Mouse (Mus musculus): Measurements from ENCODE around the gene Alkbh5.

Gene Alkbh5

GRCm38 (mm10) chr11:60536180-60536858, at the start of gene Alkbh5:
Alkbh5 (plus strand) TSS chr11:60536381.
- peak; percentile 16 for DNase-seq (ENCODE audit: low spot score)

- DNase-seq (ENCODE audit: low spot score) = no peak
These were observed 43.5 kb upstream of the Alkbh5 start for GRCm38 (mm10) chr11:60492726-60493125.

GRCm38 (mm10) chr11:60495692-60496091, 40.5 kb upstream of the Alkbh5 start:
- DNase-seq (ENCODE audit: low spot score) = no peak

DNA sequence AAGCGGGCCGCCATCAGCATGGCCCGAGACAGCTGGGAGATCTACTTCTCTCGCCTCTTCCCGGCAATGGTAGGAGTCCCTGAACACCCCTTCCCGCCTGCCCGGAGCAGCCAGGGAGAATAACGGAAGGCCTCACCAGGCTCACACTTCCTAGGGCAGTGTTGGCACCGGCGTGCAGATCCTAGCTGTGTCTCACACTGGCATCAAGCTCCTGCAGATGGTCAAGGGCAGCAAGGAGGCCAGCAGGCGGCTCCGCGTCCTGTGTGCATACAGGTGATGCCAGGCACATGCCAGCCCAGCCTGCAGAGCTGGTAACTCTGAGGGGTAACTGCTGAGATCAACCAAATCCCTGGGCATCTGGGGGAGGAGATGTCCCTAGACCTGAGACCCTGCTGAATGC, 28.9 kb upstream of the Alkbh5 start:
- DNase-seq (ENCODE audit: low spot score) = no peak

DNA sequence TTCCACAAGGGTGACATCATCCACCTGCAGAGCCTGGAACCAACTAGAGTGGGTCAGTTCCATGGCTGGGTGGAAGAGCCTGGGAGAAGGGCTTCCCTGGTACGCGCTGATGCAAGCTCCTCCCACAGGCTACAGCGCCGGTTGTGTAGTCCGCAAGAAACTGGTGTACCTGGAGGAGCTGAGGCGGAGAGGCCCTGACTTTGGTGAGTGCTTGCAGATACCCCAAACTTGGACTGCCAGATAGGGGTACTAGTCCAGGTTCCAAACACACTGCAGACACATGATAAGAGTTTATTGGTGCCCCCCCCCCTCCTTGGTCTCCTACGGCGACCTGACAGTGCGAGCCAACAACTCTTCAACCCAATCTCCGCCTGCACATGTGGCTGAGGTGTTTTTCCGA, 27.2 kb upstream of the Alkbh5 start:
- no peak for DNase-seq (ENCODE audit: low spot score)

- DNase-seq (ENCODE audit: low spot score) = no peak
These were observed 26.7 kb upstream of the Alkbh5 start for GRCm38 (mm10) chr11:60509500-60509899.

GRCm38 (mm10) chr11:60511893-60512292, 24.3 kb upstream of the Alkbh5 start:
- no peak for DNase-seq (ENCODE audit: low spot score)

- no peak for DNase-seq (ENCODE audit: low spot score)
These were observed 23.7 kb upstream of the Alkbh5 start for GRCm38 (mm10) chr11:60512520-60512919.

DNA sequence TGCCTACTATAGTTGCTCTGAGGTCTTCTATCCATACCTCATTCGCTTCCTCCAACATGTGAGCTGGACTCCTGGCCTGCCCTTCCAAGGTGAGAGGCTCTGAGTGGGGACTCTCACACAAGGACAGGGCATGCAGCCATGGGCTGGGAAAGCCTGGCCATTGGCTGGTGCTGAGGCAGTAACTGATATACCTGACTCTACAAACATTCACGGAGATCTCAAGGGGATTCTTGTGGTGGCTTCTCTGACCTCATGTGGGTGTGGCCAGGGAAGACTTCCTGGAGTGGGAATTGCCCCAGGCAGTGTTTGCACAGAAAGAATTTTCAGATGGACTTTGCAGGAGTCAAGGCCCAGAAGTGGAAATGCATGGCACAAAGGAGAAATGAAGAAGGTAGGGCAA, 21.2 kb upstream of the Alkbh5 start:
- DNase-seq (ENCODE audit: low spot score) = no peak

- DNase-seq (ENCODE audit: low spot score) = no peak
These were observed 17.9 kb upstream of the Alkbh5 start for GRCm38 (mm10) chr11:60518305-60518704.

DNA sequence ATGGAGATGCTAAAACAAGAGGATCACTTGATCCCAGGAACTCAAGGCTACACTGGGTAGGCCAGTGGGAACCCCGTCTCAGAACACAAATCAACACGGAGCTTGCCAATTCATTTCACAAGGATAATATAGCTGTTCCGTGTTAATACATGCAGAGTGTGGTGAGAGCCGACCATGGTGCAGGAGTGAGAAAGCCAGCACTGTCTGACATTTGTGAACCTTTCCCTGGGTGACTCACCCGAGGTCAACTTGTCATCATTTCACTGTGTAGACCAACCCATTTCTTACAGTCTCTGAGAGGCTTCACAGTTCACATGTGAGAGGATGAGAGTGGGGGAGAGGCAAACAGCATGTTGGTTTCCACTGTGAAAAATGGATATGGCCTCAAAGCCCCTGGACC, 14.2 kb upstream of the Alkbh5 start:
- DNase-seq (ENCODE audit: low spot score) = no peak

GRCm38 (mm10) chr11:60522661-60523365, 13.4 kb upstream of the Alkbh5 start:
- no peak for DNase-seq (ENCODE audit: low spot score)

GRCm38 (mm10) chr11:60526461-60526860, 9.7 kb upstream of the Alkbh5 start:
- DNase-seq (ENCODE audit: low spot score) = no peak

DNA sequence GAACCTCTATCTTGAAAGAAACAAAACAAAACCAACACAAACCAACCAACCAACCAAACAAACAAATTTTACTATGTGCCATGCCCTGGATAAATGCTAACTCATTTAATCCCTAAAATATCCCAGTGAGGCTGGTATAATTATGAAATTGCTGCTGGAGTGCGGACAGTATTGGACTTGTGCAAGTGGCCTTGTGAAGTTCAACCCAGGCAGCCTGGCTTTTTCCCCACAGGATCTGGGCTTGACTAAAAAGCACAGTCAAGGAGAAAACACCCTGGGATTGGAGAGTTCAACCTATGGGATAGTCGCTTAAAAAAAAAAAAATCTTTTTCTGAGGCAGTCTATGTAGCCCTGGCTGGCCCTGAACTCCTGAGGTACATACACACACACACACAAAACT, 505 bp upstream of the Alkbh5 start:
- DNase-seq (ENCODE audit: low spot score) = no peak

DNA sequence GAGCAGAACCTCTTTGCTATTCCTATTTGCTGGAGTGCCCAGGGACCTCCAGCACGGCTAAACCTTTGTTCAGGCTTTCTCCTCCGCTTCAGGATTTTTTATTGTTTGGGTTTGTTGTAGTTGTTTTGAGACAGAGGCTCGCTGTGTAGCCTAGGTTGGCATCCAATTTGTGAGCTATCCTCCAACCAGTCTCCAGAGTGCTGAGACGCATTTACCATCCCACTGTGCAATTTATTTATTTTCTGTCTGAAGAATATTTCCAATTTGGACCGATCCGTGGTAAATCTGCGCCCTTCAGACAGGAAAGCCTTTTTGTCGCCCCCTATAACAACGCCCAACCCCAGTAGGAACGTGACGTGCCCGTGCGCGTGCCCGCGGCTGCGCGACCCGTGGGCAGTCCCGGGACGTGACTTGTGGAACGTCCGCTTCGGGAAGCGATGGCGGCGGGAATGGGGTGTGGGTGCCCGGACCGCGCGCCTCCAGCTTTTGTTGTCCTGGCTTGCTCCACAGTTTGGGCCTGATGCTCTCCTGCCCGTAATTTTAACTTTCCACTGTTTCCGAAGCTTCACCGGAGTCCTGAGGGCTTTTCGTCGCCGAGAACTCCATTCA, 782 bp downstream of the Alkbh5 start:
- DNase-seq (ENCODE audit: low spot score) = peak; percentile 90

DNA sequence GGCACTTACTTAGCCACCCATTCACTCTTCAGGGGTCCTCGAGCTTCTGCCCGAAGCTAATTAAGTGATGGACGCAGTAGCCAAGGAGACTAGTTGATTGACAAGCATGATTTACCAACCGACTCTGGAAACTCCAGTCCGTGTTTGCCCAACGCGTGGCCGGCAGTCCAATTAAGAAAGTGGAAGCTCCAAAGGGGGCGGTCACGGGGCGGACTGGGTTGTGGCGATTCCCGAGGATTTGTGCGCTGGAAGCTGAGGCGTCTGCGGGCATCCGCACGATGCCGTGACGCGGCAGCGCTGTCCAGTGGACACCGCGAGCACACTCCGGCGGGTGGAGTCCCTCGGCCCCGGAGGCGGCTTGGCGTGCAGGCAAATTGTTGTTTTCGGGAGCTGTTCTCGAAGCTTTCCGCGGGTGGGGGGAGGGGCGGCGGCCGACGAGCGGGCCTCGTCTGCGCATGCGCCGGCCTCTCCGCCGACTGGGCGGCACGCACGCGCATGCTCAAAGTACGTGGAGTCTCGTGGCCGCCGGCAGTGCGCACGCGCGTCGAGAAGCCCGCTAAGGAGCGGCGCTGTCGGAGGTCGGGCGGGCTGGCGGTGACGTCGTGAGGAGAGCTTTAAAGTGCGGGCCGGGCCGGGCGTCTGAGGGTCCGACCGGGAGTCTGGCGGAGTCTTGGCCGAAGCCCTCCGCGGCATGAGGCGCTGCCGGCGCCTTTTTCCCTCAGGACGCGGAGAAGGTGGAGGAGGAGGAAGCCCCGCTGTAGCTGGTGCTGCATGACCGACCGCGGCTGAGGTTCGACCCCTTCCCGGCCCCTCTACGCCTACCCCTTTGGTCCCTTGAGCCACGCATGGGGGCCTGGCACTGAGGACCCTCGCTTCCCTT, 1.5 kb downstream of the Alkbh5 start:
- peak; percentile 94 for DNase-seq (ENCODE audit: low spot score)

DNA sequence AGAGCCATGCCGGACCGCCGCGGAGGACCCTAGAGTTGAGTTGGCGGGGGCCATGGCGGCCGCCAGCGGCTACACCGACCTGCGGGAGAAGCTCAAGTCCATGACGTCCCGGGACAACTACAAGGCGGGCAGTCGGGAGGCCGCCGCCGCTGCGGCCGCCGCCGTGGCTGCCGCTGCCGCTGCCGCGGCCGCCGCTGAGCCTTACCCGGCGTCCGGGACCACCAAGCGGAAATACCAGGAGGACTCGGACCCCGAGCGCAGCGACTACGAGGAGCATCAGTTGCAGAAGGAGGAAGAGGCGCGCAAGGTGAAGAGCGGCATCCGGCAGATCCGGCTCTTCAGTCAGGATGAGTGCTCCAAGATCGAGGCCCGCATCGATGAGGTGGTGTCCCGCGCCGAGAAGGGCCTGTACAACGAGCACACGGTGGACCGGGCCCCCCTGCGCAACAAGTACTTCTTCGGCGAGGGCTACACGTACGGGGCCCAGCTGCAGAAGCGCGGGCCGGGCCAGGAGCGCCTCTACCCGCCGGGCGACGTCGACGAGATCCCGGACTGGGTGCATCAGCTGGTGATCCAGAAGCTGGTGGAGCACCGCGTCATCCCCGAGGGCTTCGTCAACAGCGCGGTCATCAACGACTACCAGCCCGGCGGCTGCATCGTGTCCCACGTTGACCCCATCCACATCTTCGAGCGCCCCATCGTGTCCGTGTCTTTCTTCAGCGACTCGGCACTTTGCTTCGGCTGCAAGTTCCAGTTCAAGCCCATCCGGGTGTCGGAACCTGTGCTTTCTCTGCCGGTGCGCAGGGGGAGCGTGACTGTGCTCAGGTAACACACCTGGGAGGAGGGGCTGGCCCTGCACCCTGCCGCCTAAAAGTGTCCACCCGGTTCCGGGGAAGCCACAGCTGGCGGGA, 2.4 kb downstream of the Alkbh5 start:
- peak; percentile 23 for DNase-seq (ENCODE audit: low spot score)

DNA sequence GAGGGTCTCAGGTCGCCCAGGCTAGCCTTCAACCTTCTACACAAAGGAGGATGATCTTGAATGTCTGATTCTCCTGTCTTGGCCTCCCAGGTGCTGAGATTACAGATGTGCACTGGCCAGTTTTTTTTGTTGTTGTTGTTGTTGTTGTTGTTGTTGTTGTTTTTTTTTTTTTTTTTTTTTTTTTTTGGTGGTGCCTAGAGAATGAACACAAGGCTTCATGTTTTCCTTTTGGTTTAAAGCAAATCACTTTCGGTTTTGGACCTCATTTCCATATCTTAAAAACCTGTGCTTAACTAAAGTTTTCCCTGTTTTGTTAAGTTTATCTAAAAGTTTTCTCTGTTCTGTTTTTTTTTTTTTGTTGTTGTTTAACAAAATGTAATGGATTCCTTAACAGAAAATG, 3.4 kb downstream of the Alkbh5 start:
- no peak for DNase-seq (ENCODE audit: low spot score)

DNA sequence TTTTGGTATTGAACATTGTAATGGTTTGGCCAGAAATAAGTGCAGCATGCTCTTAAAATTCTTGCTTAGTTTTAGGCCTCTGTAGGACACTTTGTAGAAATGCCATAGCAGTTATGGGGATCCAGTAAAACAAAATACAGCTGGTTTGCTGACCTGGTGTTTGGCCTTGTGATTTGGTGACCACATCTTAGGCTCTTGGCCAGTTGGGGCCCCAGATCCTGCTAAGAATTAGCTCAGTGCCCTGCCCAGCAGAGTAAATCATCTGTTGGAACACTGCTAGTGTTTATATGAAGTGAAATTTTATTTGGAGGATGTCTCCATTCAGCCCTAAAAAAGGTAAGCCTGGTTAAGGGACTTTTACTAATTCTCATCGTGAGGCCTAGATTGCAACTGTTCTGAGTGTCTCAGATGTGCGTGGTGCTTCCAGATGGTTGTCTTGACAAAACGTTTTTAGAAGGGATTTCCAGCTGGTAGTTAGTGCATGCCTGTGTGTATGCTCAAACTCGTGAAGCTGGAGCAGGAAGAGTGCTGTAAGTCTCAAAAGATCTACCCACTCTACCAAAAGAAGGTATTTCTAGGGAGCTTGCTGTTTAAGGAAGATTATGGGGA, 3.9 kb downstream of the Alkbh5 start:
- DNase-seq (ENCODE audit: low spot score) = no peak

DNA sequence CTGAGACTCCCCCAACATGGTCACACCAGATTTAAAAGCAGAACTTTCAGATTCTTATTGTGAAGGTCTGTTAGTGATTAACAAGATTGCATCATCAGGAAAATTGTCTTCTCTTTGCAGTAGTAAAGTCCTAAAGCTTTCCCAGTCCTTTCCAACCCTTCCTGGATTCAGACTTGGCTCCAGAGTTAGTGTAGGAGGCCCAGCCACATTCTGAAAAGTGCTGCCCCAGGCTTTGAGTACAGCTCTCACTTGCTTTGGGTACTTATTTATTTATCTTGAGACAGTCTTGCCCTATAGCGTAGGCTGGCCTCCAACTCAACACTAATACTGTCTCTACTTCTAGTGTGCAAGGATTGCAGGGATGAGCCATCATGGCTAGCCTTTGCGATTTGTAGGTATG, 4.6 kb downstream of the Alkbh5 start:
- DNase-seq (ENCODE audit: low spot score) = no peak

GRCm38 (mm10) chr11:60541831-60542230, 5.7 kb downstream of the Alkbh5 start:
- DNase-seq (ENCODE audit: low spot score) = no peak

Measured in urinary bladder, postnatal 25 days (tissue).